Mouse (Mus musculus): ENCODE results near the gene Rpap2.

Rpap2 gene

DNA sequence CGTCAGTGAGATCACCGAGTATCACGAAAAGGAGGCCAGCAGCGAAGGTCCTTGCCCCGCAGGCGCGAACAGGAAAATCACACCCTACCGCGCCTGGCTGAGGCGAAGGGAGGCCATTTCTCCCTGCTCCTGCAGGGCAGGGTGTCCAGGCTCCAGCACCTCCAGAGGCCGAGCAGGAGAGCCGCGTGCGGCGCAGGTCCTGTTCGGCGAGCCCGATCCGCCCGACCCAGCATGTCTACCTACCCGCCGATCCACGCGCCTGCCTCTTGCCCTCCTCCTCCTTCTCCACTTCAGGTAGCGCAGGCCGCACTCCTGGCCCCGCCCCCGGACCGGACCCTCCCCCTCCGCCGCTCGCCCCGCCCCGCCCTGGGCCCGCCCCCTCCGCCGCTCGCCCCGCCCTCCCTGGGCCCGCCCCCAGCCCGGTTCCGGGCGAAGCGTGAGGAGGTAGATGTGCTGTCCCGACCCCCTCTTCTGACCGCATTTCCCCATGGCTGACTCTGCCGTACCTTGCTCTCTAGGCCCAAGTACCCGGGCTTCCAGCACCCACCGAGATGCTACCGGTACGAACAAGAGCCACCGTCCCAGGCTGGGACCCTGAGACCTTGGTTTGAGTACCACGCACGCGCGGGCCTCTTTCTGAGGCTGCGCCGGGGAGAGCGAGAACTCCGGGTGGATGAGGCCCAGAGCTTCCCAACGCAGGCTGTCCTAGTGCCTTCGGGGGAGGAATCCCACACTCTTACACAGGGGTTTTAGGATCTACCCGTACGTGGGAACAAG, at the start of gene Rpap2, which contains the start of gene Glmn:
Rpap2 (plus strand) TSS at position 73 of the 777 bp plus-strand sequence.
Glmn (minus strand) TSS at position 588 of the 777 bp plus-strand sequence.
- peak; percentile 89 for DNase-seq

- no peak for DNase-seq
Observed at GRCm38 (mm10) chr5:107547955-107548354, 49.2 kb upstream of the Rpap2 start.

GRCm38 (mm10) chr5:107548444-107548843, 48.7 kb upstream of the Rpap2 start:
- DNase-seq: no peak

DNA sequence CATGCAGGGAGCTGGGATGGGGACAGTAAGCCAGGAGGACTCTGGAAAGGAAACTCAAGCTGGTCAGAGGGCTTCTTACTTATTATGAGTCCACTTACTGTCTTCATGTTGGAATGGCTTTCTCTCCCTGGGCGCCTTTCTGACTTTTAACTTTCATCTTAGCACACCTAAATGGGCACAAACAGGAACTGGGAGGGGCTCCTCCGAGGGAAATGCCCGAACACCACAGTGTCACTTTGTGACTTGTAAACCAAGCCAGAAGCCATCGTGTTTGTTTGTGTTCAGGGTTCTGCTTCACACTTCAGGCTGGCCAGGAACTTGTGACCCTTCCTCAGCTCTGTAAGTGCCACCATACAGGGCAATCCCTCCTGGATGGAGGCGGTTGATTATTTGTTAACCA, 42.8 kb upstream of the Rpap2 start:
- DNase-seq: no peak

DNA sequence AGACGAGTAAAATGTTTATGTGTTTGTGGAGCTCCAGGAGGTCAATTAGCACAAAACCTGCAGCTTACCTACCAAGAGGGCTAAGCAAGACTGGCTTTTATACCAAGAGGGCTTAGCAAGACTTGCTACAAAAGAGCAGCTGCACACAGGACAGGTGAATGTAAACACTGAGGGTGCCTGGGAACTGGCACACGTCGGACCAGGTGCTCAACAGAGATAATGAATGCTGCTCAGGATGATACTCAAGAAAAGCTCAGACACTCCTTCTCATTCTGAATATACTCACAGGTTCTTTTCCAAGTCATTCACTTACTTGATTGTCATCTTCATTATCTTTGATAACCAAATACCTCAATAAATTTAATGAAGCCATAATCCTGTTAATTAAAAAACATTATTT, 40.2 kb upstream of the Rpap2 start:
- DNase-seq: no peak

DNA sequence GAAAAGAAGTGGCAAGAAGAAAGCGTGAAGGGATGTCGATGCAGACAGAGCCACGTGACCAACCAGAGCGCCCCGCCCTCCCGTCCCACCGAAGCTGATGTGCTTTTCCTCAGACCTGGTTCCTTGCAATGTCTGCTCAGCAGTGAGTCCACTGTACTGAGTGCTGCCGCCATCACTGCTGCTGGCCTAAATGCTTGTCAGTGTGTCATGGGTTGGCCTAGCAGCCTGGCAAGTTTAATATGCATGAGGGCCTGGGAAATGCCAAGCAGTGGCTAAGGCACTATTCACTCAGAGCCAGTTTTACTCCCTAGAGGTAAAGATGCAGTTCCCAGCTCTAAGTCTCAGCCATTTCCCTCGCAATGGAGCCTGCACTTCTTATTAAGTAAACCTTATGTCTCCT, 28.0 kb upstream of the Rpap2 start:
- DNase-seq: no peak

GRCm38 (mm10) chr5:107598380-107598779, 1.2 kb downstream of the Rpap2 start:
- DNase-seq: no peak

DNA sequence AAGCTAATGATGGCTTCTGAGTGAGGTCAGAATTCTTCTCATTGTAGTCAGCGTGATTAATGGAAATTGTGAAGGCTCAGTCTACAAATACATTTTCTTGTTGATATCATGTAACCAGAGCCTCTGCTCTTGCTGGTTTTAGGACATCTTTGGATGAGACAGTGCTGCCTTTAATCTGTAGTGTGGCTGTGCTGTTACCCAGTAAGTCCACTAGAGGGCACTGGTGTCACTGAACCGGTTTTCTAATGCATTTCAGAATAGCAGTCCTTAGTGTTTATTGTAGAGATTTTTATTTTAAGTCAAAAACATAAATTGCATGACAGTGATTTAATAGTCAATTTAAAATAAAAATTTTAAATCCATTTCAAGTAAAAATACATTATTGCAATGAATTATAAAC, 14.1 kb downstream of the Rpap2 start:
- DNase-seq: peak; percentile 38

DNA sequence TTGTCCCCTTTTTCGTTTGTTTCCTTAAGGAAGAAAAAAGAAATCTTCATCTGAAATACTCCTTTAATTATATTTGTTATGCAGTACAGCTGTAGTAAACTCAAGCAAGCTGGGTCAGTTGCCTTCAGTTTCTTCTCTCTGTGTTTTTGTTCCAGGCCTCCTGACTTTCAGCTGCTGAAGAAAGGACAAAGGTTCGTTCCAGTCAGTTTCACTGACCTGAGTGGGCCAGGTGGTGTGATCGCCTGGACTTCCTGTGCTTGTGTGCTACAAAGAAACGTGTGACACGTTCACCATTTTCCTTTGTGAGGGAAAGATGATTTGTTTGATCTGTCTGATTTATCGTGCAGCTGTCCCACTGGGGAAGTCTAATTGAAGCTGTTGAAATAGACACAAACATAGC, 20.8 kb downstream of the Rpap2 start:
- no peak for DNase-seq

DNA sequence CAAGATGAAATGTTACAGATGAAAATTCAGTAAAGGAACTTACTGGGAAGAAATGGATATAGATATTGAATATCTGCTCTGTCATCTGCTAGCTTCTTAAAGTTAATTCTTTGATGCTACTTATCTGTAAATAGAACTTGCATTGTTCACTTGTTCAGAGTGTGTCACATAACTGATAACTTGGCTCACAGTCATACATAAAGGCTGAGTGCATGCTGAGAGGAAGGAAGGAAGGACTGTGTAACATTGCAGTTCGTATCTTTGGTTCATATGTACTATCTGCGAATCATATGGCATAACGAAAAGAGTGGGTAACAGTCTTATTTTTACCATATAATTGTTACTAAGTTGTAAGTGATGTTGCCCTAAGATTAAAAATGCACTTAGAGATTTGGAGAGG, 24.2 kb downstream of the Rpap2 start:
- no peak for DNase-seq

DNA sequence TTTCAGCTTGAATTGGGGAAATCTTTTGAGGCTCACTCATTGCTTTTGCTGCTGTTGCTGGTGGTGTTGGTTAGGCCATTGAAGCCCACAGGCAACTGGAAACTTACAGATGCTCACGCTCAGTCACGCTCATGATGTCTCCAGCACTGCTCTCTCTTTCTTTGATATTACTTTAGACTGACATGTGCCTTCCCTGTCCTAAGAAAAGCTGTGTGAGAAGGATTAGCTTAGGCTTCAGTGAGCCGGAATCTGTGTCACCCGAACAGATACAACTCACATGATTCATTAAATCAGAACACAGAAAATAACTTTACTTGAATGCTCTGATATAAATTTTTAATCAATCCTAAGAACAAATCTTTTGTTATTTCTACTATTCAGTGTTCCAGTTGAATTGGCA, 36.5 kb downstream of the Rpap2 start:
- DNase-seq: no peak

DNA sequence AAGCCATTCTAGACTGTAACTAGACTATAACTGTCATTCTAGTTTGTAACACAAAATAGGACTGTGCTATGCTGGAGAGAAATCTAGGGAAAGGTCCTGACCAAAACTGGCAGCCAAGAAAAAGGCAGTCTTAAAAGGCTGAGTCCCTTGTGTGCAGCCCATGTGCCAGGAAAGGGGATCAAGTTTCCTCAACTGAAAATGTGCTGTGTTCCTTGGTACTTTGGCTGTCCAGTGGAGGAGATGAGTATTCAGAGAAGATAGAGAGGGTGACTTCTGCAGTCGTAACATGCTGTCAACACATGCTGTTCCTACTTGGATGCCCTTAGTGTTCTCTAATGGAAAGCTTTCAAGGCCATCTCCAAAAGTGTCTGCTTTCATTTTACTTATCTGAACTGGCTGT, 39.9 kb downstream of the Rpap2 start:
- no peak for DNase-seq

- no peak for DNase-seq
Observed at GRCm38 (mm10) chr5:107638366-107638765, 41.2 kb downstream of the Rpap2 start.

GRCm38 (mm10) chr5:107644595-107644994, 47.4 kb downstream of the Rpap2 start:
- no peak for DNase-seq

DNA sequence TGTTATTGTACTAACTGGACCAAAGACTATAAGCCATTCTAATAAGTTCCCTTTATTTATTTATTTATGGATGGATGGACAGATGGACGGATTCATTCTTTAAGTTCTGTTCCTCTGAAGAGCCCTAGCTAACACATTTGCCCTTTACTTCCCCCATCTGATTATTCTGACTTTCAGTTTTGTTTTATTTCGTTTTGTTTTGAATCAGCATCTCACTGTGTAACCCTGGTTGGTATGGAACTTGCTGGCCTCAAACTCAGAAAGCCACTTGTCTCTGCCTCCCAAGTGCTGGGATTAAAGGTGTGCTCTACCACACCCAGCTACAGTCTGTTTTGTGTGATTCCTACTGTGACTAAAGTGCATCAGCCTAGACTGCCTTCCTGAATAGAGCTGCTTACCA, 48.8 kb downstream of the Rpap2 start:
- no peak for DNase-seq

DNA sequence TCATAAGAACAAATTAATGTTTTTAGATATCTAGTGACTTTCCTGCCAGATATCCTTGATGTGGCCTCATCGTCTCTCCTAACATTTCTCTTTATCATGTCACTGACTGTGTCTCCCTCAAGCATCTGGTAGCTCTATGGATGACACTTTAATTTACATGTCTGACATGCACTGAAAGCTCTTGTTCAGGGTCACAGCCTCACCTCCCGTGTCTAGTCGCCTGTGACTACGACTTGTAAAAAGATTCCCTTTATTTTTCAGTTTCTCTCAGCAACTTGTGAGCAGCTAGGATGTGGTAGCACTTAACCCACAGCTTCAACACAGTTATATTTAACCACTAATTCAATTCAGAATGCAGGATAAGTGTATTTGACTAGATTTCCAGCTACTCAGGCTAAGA, 50.4 kb downstream of the Rpap2 start:
- no peak for DNase-seq

DNA sequence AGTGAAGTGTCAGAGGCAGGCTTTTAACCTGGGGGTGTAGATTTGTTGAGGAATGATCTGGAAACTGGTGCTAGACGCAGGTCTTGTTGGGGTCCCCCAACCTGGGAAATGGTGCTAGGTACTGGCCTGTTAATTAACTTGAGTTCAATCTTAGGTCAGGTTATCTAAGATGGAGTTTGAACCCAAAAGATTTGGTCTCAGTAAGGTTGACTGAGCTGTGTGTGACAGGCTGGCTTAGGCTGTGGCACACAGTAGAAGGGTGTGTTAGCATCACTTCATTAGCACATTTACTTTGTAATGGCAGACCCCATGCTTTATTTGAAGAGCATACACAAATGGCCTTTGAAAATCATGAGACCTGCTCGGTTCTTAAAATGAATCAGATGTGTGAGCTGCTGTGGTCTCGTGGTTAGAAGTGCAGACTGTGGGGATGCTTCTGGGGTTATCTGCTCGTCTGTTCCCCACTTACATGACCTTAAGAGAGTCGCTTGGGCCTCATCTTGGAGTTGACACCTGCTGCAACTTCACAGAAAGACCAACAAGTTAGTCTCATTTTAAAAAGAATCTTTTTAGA, 51.5 kb downstream of the Rpap2 start:
- no peak for DNase-seq

- DNase-seq: no peak
Observed at GRCm38 (mm10) chr5:107649680-107650079, 52.5 kb downstream of the Rpap2 start.

- DNase-seq: no peak
Observed at GRCm38 (mm10) chr5:107650427-107650826, 53.3 kb downstream of the Rpap2 start.

DNA sequence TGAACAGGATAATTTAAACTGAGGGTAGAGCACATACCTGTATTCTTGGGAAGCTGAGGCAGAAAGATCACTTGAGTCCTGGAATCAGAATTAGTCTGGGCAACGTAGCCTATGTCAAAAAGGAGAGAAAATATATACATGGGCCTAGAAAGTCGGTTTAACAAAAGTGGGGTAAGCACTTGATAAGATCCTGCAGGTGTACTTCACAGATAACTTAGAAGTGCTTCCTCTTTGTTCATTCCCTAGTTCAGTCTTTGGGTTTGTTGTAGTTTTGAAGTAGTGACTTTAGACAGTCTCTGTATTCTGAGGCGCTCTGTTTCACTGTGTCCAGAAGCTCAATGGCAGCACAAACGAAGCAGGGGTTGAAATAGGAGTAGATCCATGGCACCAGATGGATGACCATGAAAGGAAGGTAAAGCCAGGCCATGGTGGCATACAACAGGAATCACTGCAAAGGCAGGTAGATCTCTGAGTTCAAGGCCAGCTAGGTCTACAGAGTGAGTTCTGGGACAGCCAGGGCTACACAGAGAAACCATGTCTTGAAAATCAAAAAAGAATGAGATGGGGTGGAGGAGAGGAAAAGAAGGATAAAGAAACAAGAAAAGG, 55.0 kb downstream of the Rpap2 start:
- no peak for DNase-seq

DNA sequence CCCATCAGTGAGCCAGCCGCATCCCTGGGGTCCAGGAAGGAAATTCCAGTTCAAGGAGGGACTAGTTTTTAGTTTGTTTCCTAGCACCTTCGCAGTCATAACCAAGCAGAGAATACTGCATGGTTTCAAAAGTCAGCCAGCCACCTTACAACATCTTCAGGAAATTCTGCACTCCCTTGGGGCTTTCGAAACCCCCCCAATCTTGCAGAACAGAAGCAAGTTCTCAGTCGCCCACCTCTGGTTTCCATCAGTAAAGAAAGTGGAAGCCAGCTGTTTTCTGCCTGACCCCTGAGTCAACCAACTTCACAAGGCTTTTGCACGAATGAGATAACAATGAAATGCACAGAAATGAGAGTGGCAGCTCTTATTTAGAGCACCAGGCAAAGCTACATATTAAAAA, 81.2 kb downstream of the Rpap2 start:
- no peak for DNase-seq

DNA sequence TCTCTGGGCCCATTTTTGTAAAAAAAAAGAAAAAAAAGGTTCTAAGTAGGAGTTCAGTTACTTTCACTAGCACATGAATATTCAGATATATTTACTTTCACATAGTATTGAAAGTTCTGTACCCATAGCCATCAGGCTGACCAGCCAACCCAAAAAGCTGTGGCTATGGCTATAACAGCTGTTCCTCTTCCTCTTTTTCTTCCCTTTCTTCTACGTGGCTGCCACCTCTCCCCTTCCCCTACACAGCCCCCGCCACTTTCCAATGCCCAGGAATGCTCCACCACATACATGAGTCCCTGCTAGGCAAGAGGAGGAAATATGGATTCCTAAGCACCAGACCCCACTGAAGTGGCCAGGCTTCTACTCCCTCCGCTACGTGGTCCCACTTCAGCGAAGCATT, 84.1 kb downstream of the Rpap2 start:
- DNase-seq: no peak

DNA sequence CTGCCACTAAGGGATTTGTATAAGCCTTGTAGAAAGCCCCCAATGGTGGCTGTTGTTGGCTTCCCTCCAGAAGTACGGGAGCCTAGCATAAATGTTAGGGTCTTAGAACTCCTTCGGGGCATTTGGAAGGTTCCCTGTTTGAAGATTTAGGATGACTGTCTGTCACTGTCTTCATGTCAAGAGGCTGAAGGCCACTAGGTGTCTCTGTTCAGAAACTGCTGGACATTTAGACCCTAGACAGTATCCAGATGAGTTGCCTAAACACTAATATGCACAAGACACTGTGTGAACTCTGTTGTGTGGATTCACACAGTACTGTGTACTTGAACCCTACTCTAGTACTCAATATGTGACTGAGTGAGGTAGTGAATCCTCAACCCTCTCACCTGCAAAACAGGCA, 87.2 kb downstream of the Rpap2 start:
- DNase-seq: no peak

DNA sequence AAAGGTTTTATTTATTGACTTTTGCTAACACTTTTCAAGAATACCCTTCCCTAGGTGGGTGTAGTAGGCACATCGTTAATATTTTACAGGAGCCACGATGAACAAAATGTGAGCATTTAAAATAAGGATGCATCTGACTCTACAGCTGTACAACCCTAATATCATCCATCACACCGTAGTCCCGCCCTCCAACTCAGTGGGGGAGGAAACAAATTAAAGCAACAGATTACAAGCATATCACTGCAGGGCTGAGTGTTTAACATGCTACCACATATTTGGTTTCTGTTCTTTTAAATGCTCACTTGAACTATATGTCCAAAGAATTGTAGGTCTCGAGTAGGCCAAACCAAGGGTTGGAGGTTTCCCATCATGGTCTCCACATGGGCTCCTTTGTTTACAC, 90.0 kb downstream of the Rpap2 start:
- no peak for DNase-seq
